Mouse (Mus musculus): ENCODE results near the gene Cd3eap. TPM values are rescaled to one million over a fixed set of nuclear protein-coding genes. Genes with fewer than 3 reads are reported as not detected.

Gene Cd3eap
- polyA plus RNA-seq, 1 experiment, result 5.2 TPM

DNA sequence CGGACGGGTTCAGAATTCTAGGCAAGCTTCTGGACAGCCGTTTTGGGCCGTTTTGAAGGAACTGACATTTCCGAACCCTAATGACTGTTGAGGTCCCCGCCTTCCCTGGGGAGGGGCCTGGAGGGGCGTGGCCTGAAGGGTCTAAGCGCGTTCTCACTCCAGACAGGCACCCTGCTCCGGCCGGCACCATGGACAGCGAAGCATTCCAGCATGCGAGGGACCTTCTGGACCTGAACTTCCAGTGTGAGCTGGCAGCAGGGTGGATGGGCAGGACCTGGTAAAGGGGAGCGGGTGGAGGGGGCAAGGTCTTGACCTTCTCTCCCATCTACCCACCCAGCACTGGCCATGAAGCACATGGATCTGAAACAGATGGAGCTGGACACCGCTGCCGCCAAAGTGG lies 9.1 kb upstream of the Cd3eap start:
- H3K4me1 ChIP-seq (ENCODE audit: control insufficient read depth, insufficient read depth, low read length), result peaks cover 2% of the 10 kb centered on the region; the same call in 1 of the 2 replicates
- no peak overlapping the region for H3K4me3 ChIP-seq (replicated peaks; ENCODE audit: extremely low read depth, low read depth, low read length)
- TF ChIP-seq POLR2A (IDR thresholded peaks at IDR 0.05; ENCODE audit: borderline replicate concordance, extremely low read depth, low read depth, low read length) (no peak), CTCF (IDR thresholded peaks at IDR 0.05; ENCODE audit: insufficient read depth, low read length) (no peak)
- 24% methylated on average over 16 of the region's 16 CpGs for WGBS
- DNase-seq, result peak; percentile 32

DNA sequence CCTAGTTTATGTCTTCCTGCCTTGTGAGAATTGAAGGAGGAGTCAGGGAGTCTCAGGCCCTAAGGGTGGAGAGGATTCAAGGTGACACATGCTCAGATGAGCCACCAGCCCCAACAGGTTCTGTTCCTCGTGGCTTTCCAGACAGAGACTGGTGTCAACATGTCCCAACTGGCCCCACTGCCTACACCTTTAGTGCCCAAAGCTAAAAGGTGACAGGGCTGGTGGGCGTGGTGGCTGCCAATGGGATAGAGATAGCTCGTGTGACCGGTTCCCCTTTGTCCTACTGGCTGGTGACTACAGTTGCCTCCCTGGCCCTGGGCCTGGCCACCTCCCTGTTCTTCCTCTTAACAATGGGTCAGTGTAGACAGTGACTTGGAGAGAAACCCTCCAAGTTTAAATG lies 6.1 kb upstream of the Cd3eap start:
- H3K4me3 ChIP-seq (replicated peaks; ENCODE audit: extremely low read depth, low read depth, low read length), result no peak overlapping the region
- DNase-seq, result no peak
- WGBS, result 59% methylated on average over 4 of the region's 4 CpGs
- H3K4me1 ChIP-seq (ENCODE audit: control insufficient read depth, insufficient read depth, low read length), result peaks cover 2% of the 10 kb centered on the region; the same call in 1 of the 2 replicates
- TF ChIP-seq CTCF (IDR thresholded peaks at IDR 0.05; ENCODE audit: insufficient read depth, low read length), result no peak
- TF ChIP-seq POLR2A (IDR thresholded peaks at IDR 0.05; ENCODE audit: borderline replicate concordance, extremely low read depth, low read depth, low read length), result no peak

GRCm38 (mm10) chr7:19363881-19364280 lies 4.6 kb upstream of the Cd3eap start:
- WGBS, result 8% methylated on average over 18 of the region's 18 CpGs
- H3K4me3 ChIP-seq (replicated peaks; ENCODE audit: extremely low read depth, low read depth, low read length), result no peak overlapping the region
- DNase-seq, result peak; percentile 81
- TF ChIP-seq CTCF (IDR thresholded peaks at IDR 0.05; ENCODE audit: insufficient read depth, low read length) (peak; percentile 70), POLR2A (IDR thresholded peaks at IDR 0.05; ENCODE audit: borderline replicate concordance, extremely low read depth, low read depth, low read length) (no peak)
- H3K4me1 ChIP-seq (ENCODE audit: control insufficient read depth, insufficient read depth, low read length), result peaks cover 2% of the 10 kb centered on the region; the same call in 1 of the 2 replicates

GRCm38 (mm10) chr7:19362276-19362675 lies 3.0 kb upstream of the Cd3eap start:
- H3K4me1 ChIP-seq (ENCODE audit: control insufficient read depth, insufficient read depth, low read length), result peaks cover 2% of the 10 kb centered on the region; the same call in 1 of the 2 replicates
- DNase-seq, result no peak
- WGBS, result 39% methylated on average over 4 of the region's 4 CpGs
- no peak overlapping the region for H3K4me3 ChIP-seq (replicated peaks; ENCODE audit: extremely low read depth, low read depth, low read length)
- TF ChIP-seq POLR2A (IDR thresholded peaks at IDR 0.05; ENCODE audit: borderline replicate concordance, extremely low read depth, low read depth, low read length) (no peak), CTCF (IDR thresholded peaks at IDR 0.05; ENCODE audit: insufficient read depth, low read length) (no peak)

DNA sequence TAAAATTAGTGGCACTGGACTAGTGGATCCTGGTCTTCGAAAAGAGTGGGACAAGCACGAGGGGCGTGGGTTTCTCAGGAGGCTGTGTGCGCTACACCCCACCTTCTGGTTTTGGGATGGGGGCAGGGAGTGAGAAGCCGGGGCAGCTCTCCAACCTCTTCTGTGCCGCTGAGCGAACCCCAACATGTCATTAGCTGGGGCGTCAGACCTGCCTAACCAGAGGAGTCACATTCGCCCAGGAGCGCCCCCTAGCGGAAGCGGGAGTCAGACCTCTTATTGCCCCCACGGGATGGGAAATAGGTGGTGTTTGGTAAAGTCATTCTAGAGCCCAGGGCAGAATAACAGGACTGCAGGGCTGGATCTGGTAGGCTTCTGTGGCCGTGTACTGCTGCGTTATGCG lies 2.4 kb upstream of the Cd3eap start:
- peak overlapping the region; percentile 21 for H3K4me3 ChIP-seq (replicated peaks; ENCODE audit: extremely low read depth, low read depth, low read length)
- no peak for TF ChIP-seq POLR2A (IDR thresholded peaks at IDR 0.05; ENCODE audit: borderline replicate concordance, extremely low read depth, low read depth, low read length)
- peak; percentile 70 for TF ChIP-seq CTCF (IDR thresholded peaks at IDR 0.05; ENCODE audit: insufficient read depth, low read length)
- 7% methylated on average over 16 of the region's 16 CpGs for WGBS
- peak; percentile 86 for DNase-seq
- peaks cover 2% of the 10 kb centered on the region; the same call in 1 of the 2 replicates for H3K4me1 ChIP-seq (ENCODE audit: control insufficient read depth, insufficient read depth, low read length)

DNA sequence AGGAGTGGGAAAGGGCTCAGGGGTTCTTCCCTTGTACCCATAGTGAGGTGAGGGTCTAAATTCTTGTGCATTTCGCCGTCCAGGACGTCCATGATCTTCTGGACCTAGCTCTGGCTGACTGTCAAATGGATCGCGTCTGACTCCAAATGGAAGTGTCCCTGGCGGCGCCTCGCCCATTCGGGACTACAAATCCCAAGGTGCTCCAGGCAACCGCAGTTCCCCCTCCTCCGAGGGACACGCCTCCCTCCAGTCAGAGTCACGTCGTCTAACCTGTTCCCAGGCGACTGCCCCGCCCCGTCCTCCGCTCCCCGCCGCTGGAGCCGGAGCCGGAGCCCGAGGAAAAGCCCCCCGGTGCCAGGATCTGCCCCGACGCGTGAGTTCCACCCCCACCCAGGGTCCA lies 1.7 kb upstream of the Cd3eap start:
- H3K4me1 ChIP-seq (ENCODE audit: control insufficient read depth, insufficient read depth, low read length), result peaks cover 2% of the 10 kb centered on the region; the same call in 1 of the 2 replicates
- peak overlapping the region; percentile 68 for H3K4me3 ChIP-seq (replicated peaks; ENCODE audit: extremely low read depth, low read depth, low read length)
- peak; percentile 90 for DNase-seq
- WGBS, result under 1% methylated on average over 27 of the region's 27 CpGs
- TF ChIP-seq CTCF (IDR thresholded peaks at IDR 0.05; ENCODE audit: insufficient read depth, low read length) (no peak), POLR2A (IDR thresholded peaks at IDR 0.05; ENCODE audit: borderline replicate concordance, extremely low read depth, low read depth, low read length) (peak; percentile 55; the same call in 1 of the 2 replicates)

GRCm38 (mm10) chr7:19359892-19360641 lies 784 bp upstream of the Cd3eap start:
- Histone ChIP-seq H3K4me1 (ENCODE audit: control insufficient read depth, insufficient read depth, low read length) (peaks cover 2% of the 10 kb centered on the region; the same call in 1 of the 2 replicates), H3K4me3 (replicated peaks; ENCODE audit: extremely low read depth, low read depth, low read length) (peak overlapping the region; percentile 69)
- TF ChIP-seq CTCF (IDR thresholded peaks at IDR 0.05; ENCODE audit: insufficient read depth, low read length), result no peak
- TF ChIP-seq POLR2A (IDR thresholded peaks at IDR 0.05; ENCODE audit: borderline replicate concordance, extremely low read depth, low read depth, low read length), result peak; percentile 20; the same call in 1 of the 2 replicates
- peak; percentile 81 for DNase-seq
- WGBS, result under 1% methylated on average over 45 of the region's 45 CpGs

DNA sequence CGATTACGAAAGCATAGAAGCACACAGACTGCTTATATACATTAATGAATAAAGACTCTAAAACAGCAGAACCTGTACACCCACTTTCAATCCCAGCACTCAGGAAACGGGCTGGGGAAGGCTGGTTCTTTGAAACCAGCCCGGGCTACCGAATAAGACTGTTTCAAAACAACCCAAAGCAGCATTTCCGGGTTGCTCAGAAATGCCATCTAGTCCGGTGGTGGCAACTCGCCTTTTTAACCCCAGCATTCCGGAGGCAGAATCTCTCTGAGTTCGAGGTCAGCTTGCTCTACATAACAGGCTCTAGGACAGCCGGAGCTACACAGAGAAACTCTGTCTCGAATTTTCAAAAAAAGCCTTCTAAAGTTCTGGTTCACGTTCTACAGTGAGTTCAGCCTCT lies 649 bp downstream of the Cd3eap start:
- no peak for TF ChIP-seq CTCF (IDR thresholded peaks at IDR 0.05; ENCODE audit: insufficient read depth, low read length)

DNA sequence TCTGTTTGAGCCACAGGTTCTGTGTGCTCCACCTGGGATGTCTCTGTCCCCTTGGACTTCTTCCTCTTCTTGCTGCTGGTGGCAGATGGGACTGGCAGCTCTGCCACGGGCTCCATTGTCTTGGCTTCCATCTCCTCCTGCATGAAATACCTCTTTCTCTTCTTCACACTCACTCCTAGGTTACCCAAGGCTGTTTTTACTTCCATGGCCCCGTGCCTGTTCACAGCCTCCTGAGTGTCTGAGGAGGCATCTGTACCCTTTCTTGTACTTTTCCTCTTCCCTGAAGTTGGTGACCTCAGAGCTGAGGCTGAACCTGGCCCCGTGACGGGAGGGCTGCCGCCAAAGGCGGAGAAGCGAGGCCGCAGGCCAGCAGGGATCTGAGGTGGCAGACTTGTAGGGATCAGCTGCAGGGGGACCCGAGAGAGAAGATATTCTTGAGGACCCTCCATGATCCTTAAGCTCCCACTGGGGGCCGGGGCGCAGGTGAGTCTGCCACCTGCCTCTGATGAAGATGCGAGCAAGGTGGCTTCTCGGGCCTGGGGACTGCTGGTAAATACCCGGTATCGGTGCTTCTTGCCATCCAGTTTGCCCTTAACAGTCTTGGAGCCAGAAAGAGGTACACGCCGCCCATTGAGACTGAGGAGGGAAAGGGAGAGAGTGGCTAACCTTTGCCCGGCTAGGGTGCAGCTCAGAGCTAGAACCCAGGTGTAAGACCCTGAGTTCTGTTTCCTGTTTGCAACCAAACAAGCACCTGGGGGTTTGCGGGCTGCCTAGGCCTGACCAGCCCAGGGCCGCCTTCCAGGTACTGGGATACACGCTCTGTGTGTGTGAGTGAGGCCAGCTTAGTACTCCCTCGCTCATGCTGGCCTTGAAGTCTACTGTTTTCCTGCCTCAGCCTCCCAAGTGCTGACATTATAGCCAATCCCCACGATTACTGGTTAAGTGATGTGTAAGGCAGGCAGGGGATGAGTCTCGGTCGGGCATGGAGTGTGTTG lies 1.6 kb downstream of the Cd3eap start:
- no peak overlapping the region for H3K4me3 ChIP-seq (replicated peaks; ENCODE audit: extremely low read depth, low read depth, low read length)
- DNase-seq, result no peak
- no peak for TF ChIP-seq CTCF (IDR thresholded peaks at IDR 0.05; ENCODE audit: insufficient read depth, low read length)
- no peak for TF ChIP-seq POLR2A (IDR thresholded peaks at IDR 0.05; ENCODE audit: borderline replicate concordance, extremely low read depth, low read depth, low read length)
- WGBS, result 88% methylated on average over 25 of the region's 25 CpGs
- H3K4me1 ChIP-seq (ENCODE audit: control insufficient read depth, insufficient read depth, low read length), result no peaks in the 10 kb centered on the region

More for the DNA sequence above, 649 bp downstream of the Cd3eap start:
- H3K4me1 ChIP-seq (ENCODE audit: control insufficient read depth, insufficient read depth, low read length), result 0 out of 2 replicates have a peak, but pooled peaks cover under 1% of the 10 kb centered on the region
- no peak for DNase-seq
- WGBS, result 11% methylated on average over 13 of the region's 13 CpGs
- H3K4me3 ChIP-seq (replicated peaks; ENCODE audit: extremely low read depth, low read depth, low read length), result no peak overlapping the region
